9 mouse cellular contexts compared by ENCODE assay signal in genomic region chr19:28382168-28382911, GRCm38 (mm10).
DNase-seq lines count a peak whose midpoint lies in the region; ATAC-seq and TF ChIP-seq lines count a peak whose summit lies in the region.
"Had no signal": no experiment of that assay in that cellular context is flagged by ENCODE, and none has a peak within 500 bp of the region (broad histone marks: within the 10 kb centered on the region; RNA-seq: fewer than 3 reads in every experiment).

No protein-coding gene starts in this region.

- peak overlapping the region; percentile 2; the same call in 1 of the 2 replicates for H3K27ac ChIP-seq in left cerebral cortex, adult 2 months
- peak overlapping the region; percentile 7; the same call in 1 of the 2 replicates for H3K27ac ChIP-seq in embryonic fibroblast, embryonic 13.5 days (ENCODE audit: insufficient read depth, low read length)
- H3K27ac ChIP-seq in neural tube, embryonic 13.5 days (replicated peaks): peak overlapping the region; percentile 11; the same call in 1 of the 2 replicates

- H3K4me2 ChIP-seq in neural tube, embryonic 13.5 days: no peak overlapping the region

- no peak for TF ChIP-seq POLR2A in embryonic fibroblast, embryonic 13.5 days (IDR thresholded peaks at IDR 0.05; ENCODE audit: low read depth, low read length)

- no peaks in the 10 kb centered on the region for H3K36me3 ChIP-seq in neural tube, embryonic 13.5 days

- no peak for DNase-seq in left cerebral cortex, adult 2 months (ENCODE audit: extremely low spot score in 1 of 2, low spot score in 2 of 2)
- no peak for DNase-seq in left cerebral cortex, adult 11 months (ENCODE audit: low spot score)
- peak; percentile 39 to 54 for DNase-seq in left cerebral cortex, postnatal 14 days (ENCODE audit: low spot score in 2 of 2)
- no peak for DNase-seq in gastrocnemius, adult 8-10 months (ENCODE audit: low spot score in 2 of 2)
- DNase-seq in c-Kit-positive CD71-positive TER-119-positive erythroid progenitor cells, embryonic 14.5 days (ENCODE audit: low spot score): no peak
- no peak for DNase-seq in gastrocnemius, postnatal 25 days
- DNase-seq: thymus, postnatal 36 days had no signal

- intact Hi-C loops in left cerebral cortex, adult 2 months (cut with DNase I): loop anchor here (1.0 to 5.0 kb wide), 3 partner anchors 56 to 245 kb away; no protein-coding TSS in a partner anchor
- intact Hi-C loops in left cerebral cortex, postnatal 14 days (cut with DNase I): no loop called here

- H3K9me3 ChIP-seq in neural tube, embryonic 13.5 days: no peaks in the 10 kb centered on the region

- no peak overlapping the region for H3K4me3 ChIP-seq in left cerebral cortex, adult 2 months
- H3K4me3 ChIP-seq in embryonic fibroblast, embryonic 13.5 days (ENCODE audit: insufficient read depth, low read length): no peak overlapping the region
- H3K4me3 ChIP-seq in neural tube, embryonic 13.5 days: no peak overlapping the region

- no peak for TF ChIP-seq CTCF in left cerebral cortex, adult 2 months (IDR thresholded peaks at IDR 0.05)
- TF ChIP-seq CTCF in embryonic fibroblast, embryonic 13.5 days (IDR thresholded peaks at IDR 0.05; ENCODE audit: borderline replicate concordance, insufficient read depth, low read length): no peak

- peak; percentile 81 for ATAC-seq in neural tube, embryonic 13.5 days (ENCODE audit: low read depth)

- no peaks in the 10 kb centered on the region for H3K27me3 ChIP-seq in neural tube, embryonic 13.5 days

- WGBS in neural tube, embryonic 13.5 days: 26% methylated on average over 10 of the region's 10 CpGs

- no peaks in the 10 kb centered on the region for H3K4me1 ChIP-seq in embryonic fibroblast, embryonic 13.5 days (ENCODE audit: control insufficient read depth, insufficient read depth, low read length)
- H3K4me1 ChIP-seq in neural tube, embryonic 13.5 days (replicated peaks): peaks cover 18% of the 10 kb centered on the region

- no peak overlapping the region for H3K9ac ChIP-seq in neural tube, embryonic 13.5 days

Comparison
In these comparisons a context has a peak if more than half of its experiments do, and no peak if none do; other contexts are left out.
1. DNase-seq: peak in left cerebral cortex, postnatal 14 days (2 of 2); none in left cerebral cortex, adult 2 months (0 of 2), left cerebral cortex, adult 11 months (single experiment), gastrocnemius, adult 8-10 months (0 of 2), c-Kit-positive CD71-positive TER-119-positive erythroid progenitor cells, embryonic 14.5 days (single experiment) and gastrocnemius, postnatal 25 days (single experiment).
2. Peak in every context shown above with its lines, with median percentiles within 50 percentile points of each other: H3K27ac ChIP-seq.